Comparison of ENCODE assay signal across 11 mouse cellular contexts in genomic region chr5:115493441-115493840, GRCm38 (mm10). TPM values are rescaled to one million over a fixed set of nuclear protein-coding genes. Genes with fewer than 3 reads are reported as not detected.
DNase-seq lines count a peak whose midpoint lies in the region; ATAC-seq and TF ChIP-seq lines count a peak whose summit lies in the region.
"Had no signal": no experiment of that assay in that cellular context is flagged by ENCODE, and none has a peak within 500 bp of the region (broad histone marks: within the 10 kb centered on the region; RNA-seq: fewer than 3 reads in every experiment).

No protein-coding gene starts in this region.

- H3K4me2 ChIP-seq in forebrain, embryonic 12.5 days: no peak overlapping the region
- no peak overlapping the region for H3K4me2 ChIP-seq in forebrain, embryonic 14.5 days (ENCODE audit: low read length)
- H3K4me2 ChIP-seq in limb, embryonic 12.5 days: no peak overlapping the region
- no peak overlapping the region for H3K4me2 ChIP-seq in neural tube, embryonic 15.5 days

- peaks cover 29% of the 10 kb centered on the region for H3K4me1 ChIP-seq in forebrain, embryonic 12.5 days
- peaks cover 9% of the 10 kb centered on the region for H3K4me1 ChIP-seq in forebrain, embryonic 14.5 days (ENCODE audit: control insufficient read depth, insufficient read depth, low read length)
- H3K4me1 ChIP-seq in limb, embryonic 12.5 days (replicated peaks): peaks cover 29% of the 10 kb centered on the region
- H3K4me1 ChIP-seq in limb, embryonic 10.5 days: peaks cover 31% of the 10 kb centered on the region
- 0 out of 2 replicates have a peak, but pooled peaks cover 3% of the 10 kb centered on the region for H3K4me1 ChIP-seq in brown adipose tissue, adult 24 weeks (ENCODE audit: control insufficient read depth, insufficient read depth, insufficient read length, low read length)
- peaks cover 23% of the 10 kb centered on the region for H3K4me1 ChIP-seq in neural tube, embryonic 15.5 days
- peaks cover 14% of the 10 kb centered on the region; the same call in 1 of the 2 replicates for H3K4me1 ChIP-seq in cerebellum, adult 2 months (ENCODE audit: control insufficient read depth, insufficient read depth, low read length)

- H3K9me3 ChIP-seq in forebrain, embryonic 12.5 days: no peaks in the 10 kb centered on the region
- H3K9me3 ChIP-seq in forebrain, embryonic 14.5 days (replicated peaks; ENCODE audit: control insufficient read depth, low read length): no peaks in the 10 kb centered on the region
- no peaks in the 10 kb centered on the region for H3K9me3 ChIP-seq in limb, embryonic 12.5 days
- no peaks in the 10 kb centered on the region for H3K9me3 ChIP-seq in limb, embryonic 10.5 days (replicated peaks)
- no peaks in the 10 kb centered on the region for H3K9me3 ChIP-seq in neural tube, embryonic 15.5 days (replicated peaks)

- no peak for TF ChIP-seq CTCF in cerebellum, adult 2 months (IDR thresholded peaks at IDR 0.05; ENCODE audit: borderline replicate concordance, insufficient read depth, low read depth, low read length)

- H3K36me3 ChIP-seq in forebrain, embryonic 12.5 days (replicated peaks): no peaks in the 10 kb centered on the region
- no peaks in the 10 kb centered on the region for H3K36me3 ChIP-seq in forebrain, embryonic 14.5 days (ENCODE audit: control insufficient read depth, insufficient read depth, low read length)
- no peaks in the 10 kb centered on the region for H3K36me3 ChIP-seq in limb, embryonic 12.5 days
- H3K36me3 ChIP-seq in limb, embryonic 10.5 days: no peaks in the 10 kb centered on the region
- H3K36me3 ChIP-seq in neural tube, embryonic 15.5 days: no peaks in the 10 kb centered on the region

- no peak for DNase-seq in forebrain, embryonic 14.5 days (ENCODE audit: low spot score)
- no peak for DNase-seq in limb, embryonic 10.5 days (ENCODE audit: low spot score)
- no peak for DNase-seq in retina, postnatal 1 day
- no peak for DNase-seq in cerebellum, adult 2 months
- DNase-seq: kidney, adult 11 months; layer of hippocampus, postnatal 36 days had no signal

- H3K27me3 ChIP-seq in forebrain, embryonic 12.5 days: peaks cover 4% of the 10 kb centered on the region; the same call in 1 of the 2 replicates
- no peaks in the 10 kb centered on the region for H3K27me3 ChIP-seq in forebrain, embryonic 14.5 days (replicated peaks; ENCODE audit: control insufficient read depth, insufficient read depth, low read length)
- no peaks in the 10 kb centered on the region for H3K27me3 ChIP-seq in limb, embryonic 12.5 days
- no peaks in the 10 kb centered on the region for H3K27me3 ChIP-seq in limb, embryonic 10.5 days (ENCODE audit: low read depth, poor library complexity, severe bottlenecking)
- H3K27me3 ChIP-seq in neural tube, embryonic 15.5 days (replicated peaks): no peaks in the 10 kb centered on the region
- no peaks in the 10 kb centered on the region for H3K27me3 ChIP-seq in cerebellum, adult 2 months (ENCODE audit: control insufficient read depth, insufficient read depth, low read length)

- ATAC-seq in forebrain, embryonic 12.5 days (ENCODE audit: low FRiP score): no peak
- no peak for ATAC-seq in forebrain, embryonic 14.5 days
- no peak for ATAC-seq in limb, embryonic 12.5 days (ENCODE audit: insufficient number of reproducible peaks, insufficient read depth, low FRiP score, low TSS enrichment, low read depth)
- ATAC-seq in neural tube, embryonic 15.5 days (ENCODE audit: low FRiP score): no peak

- H3K27ac ChIP-seq in forebrain, embryonic 12.5 days: peak overlapping the region; percentile 19; the same call in 1 of the 2 replicates
- no peak overlapping the region for H3K27ac ChIP-seq in forebrain, embryonic 14.5 days (ENCODE audit: low read depth, low read length)
- peak overlapping the region; percentile 83 for H3K27ac ChIP-seq in limb, embryonic 12.5 days
- H3K27ac ChIP-seq in limb, embryonic 10.5 days: no peak overlapping the region
- H3K27ac ChIP-seq in brown adipose tissue, adult 24 weeks (replicated peaks; ENCODE audit: low read depth, low read length): peak overlapping the region; percentile 29
- peak overlapping the region; percentile 48 for H3K27ac ChIP-seq in neural tube, embryonic 15.5 days (replicated peaks)
- H3K27ac ChIP-seq in cerebellum, adult 2 months (ENCODE audit: insufficient read depth, low read length): no peak overlapping the region

- TF ChIP-seq POLR2A in cerebellum, adult 2 months (IDR thresholded peaks at IDR 0.05; ENCODE audit: borderline replicate concordance, insufficient read depth, low read length): no peak

- no peak overlapping the region for H3K9ac ChIP-seq in forebrain, embryonic 12.5 days
- H3K9ac ChIP-seq in forebrain, embryonic 14.5 days (ENCODE audit: low read length): no peak overlapping the region
- no peak overlapping the region for H3K9ac ChIP-seq in limb, embryonic 12.5 days (replicated peaks)
- H3K9ac ChIP-seq in neural tube, embryonic 15.5 days (replicated peaks): no peak overlapping the region

- H3K4me3 ChIP-seq in forebrain, embryonic 12.5 days (replicated peaks): no peak overlapping the region
- no peak overlapping the region for H3K4me3 ChIP-seq in forebrain, embryonic 14.5 days (ENCODE audit: low read depth, low read length)
- no peak overlapping the region for H3K4me3 ChIP-seq in limb, embryonic 12.5 days (replicated peaks)
- H3K4me3 ChIP-seq in limb, embryonic 10.5 days: no peak overlapping the region
- no peak overlapping the region for H3K4me3 ChIP-seq in brown adipose tissue, adult 24 weeks (ENCODE audit: insufficient read depth, low read depth, low read length)
- no peak overlapping the region for H3K4me3 ChIP-seq in neural tube, embryonic 15.5 days (replicated peaks)
- H3K4me3 ChIP-seq in cerebellum, adult 2 months (replicated peaks; ENCODE audit: insufficient read depth, low read depth, low read length): no peak overlapping the region

- 64% methylated on average over 5 of the region's 5 CpGs for WGBS in forebrain, embryonic 12.5 days
- WGBS in forebrain, embryonic 14.5 days: 43% methylated on average over 5 of the region's 5 CpGs
- WGBS in limb, embryonic 12.5 days: 48% methylated on average over 5 of the region's 5 CpGs
- 74% methylated on average over 5 of the region's 5 CpGs for WGBS in limb, embryonic 10.5 days
- WGBS in neural tube, embryonic 15.5 days: 60% methylated on average over 5 of the region's 5 CpGs
- WGBS in cerebellum, adult 2 months: 53% methylated on average over 5 of the region's 5 CpGs

RNA-seq across cellular contexts. Expression of gene Sirt4, which starts 8.9 kb away (rescaled TPM):
- polyA plus RNA-seq in forebrain, embryonic 12.5 days (2016; fragmentation: Nextera tagmentation; extraction: Ambion mirVana): 20.0 and 23.2 TPM in 2 replicates
- 19.5 and 24.3 TPM in 2 replicates for polyA plus RNA-seq in forebrain, embryonic 14.5 days (2014; fragmentation: Nextera tagmentation; extraction: Ambion mirVana)
- polyA plus RNA-seq in limb, embryonic 12.5 days (2016; fragmentation: Nextera tagmentation; extraction: Ambion mirVana): 21.9 and 24.9 TPM in 2 replicates
- 16.0 and 18.5 TPM in 2 replicates for polyA plus RNA-seq in limb, embryonic 10.5 days (2016; fragmentation: Nextera tagmentation; extraction: Ambion mirVana)
- 11.4 and 18.4 TPM in 2 replicates for polyA plus RNA-seq in brown adipose tissue, adult 24 weeks (2012; ENCODE audit: insufficient read depth, insufficient read length, missing spikeins)
- polyA plus RNA-seq in neural tube, embryonic 15.5 days (2015; fragmentation: Nextera tagmentation; extraction: Ambion mirVana): 31.0 and 37.1 TPM in 2 replicates
- 114 and 122 TPM in 2 replicates for polyA plus RNA-seq in cerebellum, adult 2 months (2012; rRNA removed)

RNA-seq across cellular contexts. Expression of gene Pxn, which starts 13.0 kb away (rescaled TPM):
- polyA plus RNA-seq in forebrain, embryonic 12.5 days (2016; fragmentation: Nextera tagmentation; extraction: Ambion mirVana): 24.6 and 25.3 TPM in 2 replicates
- 7.5 and 9.8 TPM in 2 replicates for polyA plus RNA-seq in forebrain, embryonic 14.5 days (2014; fragmentation: Nextera tagmentation; extraction: Ambion mirVana)
- polyA plus RNA-seq in limb, embryonic 12.5 days (2016; fragmentation: Nextera tagmentation; extraction: Ambion mirVana): 40.3 and 47.1 TPM in 2 replicates
- 36.8 and 45.3 TPM in 2 replicates for polyA plus RNA-seq in limb, embryonic 10.5 days (2016; fragmentation: Nextera tagmentation; extraction: Ambion mirVana)
- 10.6 and 12.2 TPM in 2 replicates for polyA plus RNA-seq in brown adipose tissue, adult 24 weeks (2012; ENCODE audit: insufficient read depth, insufficient read length, missing spikeins)
- polyA plus RNA-seq in neural tube, embryonic 15.5 days (2015; fragmentation: Nextera tagmentation; extraction: Ambion mirVana): 21.3 and 28.2 TPM in 2 replicates
- 194 and 240 TPM in 2 replicates for polyA plus RNA-seq in cerebellum, adult 2 months (2012; rRNA removed)

RNA-seq across cellular contexts. Expression of gene Pla2g1b, which starts 27.4 kb away (rescaled TPM):
- polyA plus RNA-seq in forebrain, embryonic 12.5 days (2016; fragmentation: Nextera tagmentation; extraction: Ambion mirVana): not detected in 2 replicates
- not detected in 2 replicates for polyA plus RNA-seq in forebrain, embryonic 14.5 days (2014; fragmentation: Nextera tagmentation; extraction: Ambion mirVana)
- not detected in 2 replicates for polyA plus RNA-seq in limb, embryonic 12.5 days (2016; fragmentation: Nextera tagmentation; extraction: Ambion mirVana)
- polyA plus RNA-seq in limb, embryonic 10.5 days (2016; fragmentation: Nextera tagmentation; extraction: Ambion mirVana): not detected in 2 replicates
- not detected in 2 replicates for polyA plus RNA-seq in brown adipose tissue, adult 24 weeks (2012; ENCODE audit: insufficient read depth, insufficient read length, missing spikeins)
- polyA plus RNA-seq in neural tube, embryonic 15.5 days (2015; fragmentation: Nextera tagmentation; extraction: Ambion mirVana): 0.81 and 1.1 TPM in 2 replicates
- not detected in 2 replicates for polyA plus RNA-seq in cerebellum, adult 2 months (2012; rRNA removed)
- polyA plus RNA-seq: liver, embryonic 16.5 days had no signal

Comparison
In these comparisons a context has a peak if more than half of its experiments do, and no peak if none do; other contexts are left out.
1. H3K27ac ChIP-seq: peak in forebrain, embryonic 12.5 days (single experiment), limb, embryonic 12.5 days (single experiment), brown adipose tissue, adult 24 weeks (single experiment) and neural tube, embryonic 15.5 days (single experiment); none in forebrain, embryonic 14.5 days (single experiment), limb, embryonic 10.5 days (single experiment) and cerebellum, adult 2 months (single experiment).